Mouse (Mus musculus): ENCODE measurements around the gene Pou1f1. TPM values are rescaled to one million over a fixed set of nuclear protein-coding genes. Genes with fewer than 3 reads are reported as not detected.
A peak's percentile ranks its signal among the peaks of the same experiment; 100 is the strongest.

The Pou1f1 gene
- polyA plus RNA-seq, 1 experiment from 2014 or later = not detected

- Histone ChIP-seq H3K4me3 (ENCODE audit: low read depth, low read length) (no peak overlapping the region), H3K9me3 (ENCODE audit: low read length) (no peaks in the 10 kb centered on the region), H3K27ac (ENCODE audit: low read depth) (no peak overlapping the region), H3K9ac (replicated peaks) (no peak overlapping the region), H3K4me2 (ENCODE audit: low read depth, low read length) (no peak overlapping the region), H3K4me1 (ENCODE audit: insufficient read depth) (no peaks in the 10 kb centered on the region), H3K27me3 (ENCODE audit: insufficient read depth, low read length) (no peaks in the 10 kb centered on the region), H3K36me3 (replicated peaks; ENCODE audit: insufficient read depth, low read length) (peaks cover 23% of the 10 kb centered on the region)
- 39% methylated on average over 7 of the region's 7 CpGs for WGBS (ENCODE audit: insufficient replicate concordance)
- ATAC-seq (no peak), DNase-seq (no peak)
- no peak for TF ChIP-seq EP300 (IDR thresholded peaks at IDR 0.05; ENCODE audit: low read depth)
- TF ChIP-seq CTCF (IDR thresholded peaks at IDR 0.05; ENCODE audit: low read depth) = no peak
Observed at GRCm38 (mm10) chr16:65548960-65549359, 28.6 kb downstream of the Pou1f1 start.

GRCm38 (mm10) chr16:65550814-65551213, 30.5 kb downstream of the Pou1f1 start:
- ATAC-seq (no peak), DNase-seq (no peak)
- no peak overlapping the region for H3K9ac ChIP-seq (replicated peaks)
- WGBS (ENCODE audit: insufficient replicate concordance) = 87% methylated on average over 13 of the region's 13 CpGs
- H3K4me2 ChIP-seq (ENCODE audit: low read depth, low read length) = no peak overlapping the region
- peaks cover 13% of the 10 kb centered on the region for H3K36me3 ChIP-seq (replicated peaks; ENCODE audit: insufficient read depth, low read length)
- no peaks in the 10 kb centered on the region for H3K27me3 ChIP-seq (ENCODE audit: insufficient read depth, low read length)
- no peaks in the 10 kb centered on the region for H3K4me1 ChIP-seq (ENCODE audit: insufficient read depth)
- H3K27ac ChIP-seq (ENCODE audit: low read depth) = no peak overlapping the region
- TF ChIP-seq EP300 (IDR thresholded peaks at IDR 0.05; ENCODE audit: low read depth) = no peak
- TF ChIP-seq CTCF (IDR thresholded peaks at IDR 0.05; ENCODE audit: low read depth) = no peak
- no peak overlapping the region for H3K4me3 ChIP-seq (ENCODE audit: low read depth, low read length)
- no peaks in the 10 kb centered on the region for H3K9me3 ChIP-seq (ENCODE audit: low read length)

- Histone ChIP-seq H3K4me2 (ENCODE audit: low read depth, low read length) (no peak overlapping the region), H3K4me3 (ENCODE audit: low read depth, low read length) (no peak overlapping the region), H3K9ac (replicated peaks) (no peak overlapping the region), H3K27ac (ENCODE audit: low read depth) (no peak overlapping the region), H3K27me3 (ENCODE audit: insufficient read depth, low read length) (no peaks in the 10 kb centered on the region), H3K4me1 (ENCODE audit: insufficient read depth) (peaks cover under 1% of the 10 kb centered on the region; the same call in 1 of the 2 replicates), H3K9me3 (ENCODE audit: low read length) (no peaks in the 10 kb centered on the region), H3K36me3 (replicated peaks; ENCODE audit: insufficient read depth, low read length) (peaks cover 8% of the 10 kb centered on the region; the same call in 1 of the 2 replicates)
- 67% methylated on average over 5 of the region's 5 CpGs for WGBS (ENCODE audit: insufficient replicate concordance)
- ATAC-seq = no peak
- no peak for TF ChIP-seq EP300 (IDR thresholded peaks at IDR 0.05; ENCODE audit: low read depth)
- no peak for TF ChIP-seq CTCF (IDR thresholded peaks at IDR 0.05; ENCODE audit: low read depth)
- DNase-seq = no peak
Observed at GRCm38 (mm10) chr16:65554267-65554666, 34.0 kb downstream of the Pou1f1 start.

- Histone ChIP-seq H3K4me1 (ENCODE audit: insufficient read depth) (peaks cover 13% of the 10 kb centered on the region), H3K4me2 (ENCODE audit: low read depth, low read length) (no peak overlapping the region), H3K27me3 (ENCODE audit: insufficient read depth, low read length) (no peaks in the 10 kb centered on the region), H3K4me3 (ENCODE audit: low read depth, low read length) (no peak overlapping the region), H3K9ac (replicated peaks) (no peak overlapping the region), H3K9me3 (ENCODE audit: low read length) (no peaks in the 10 kb centered on the region), H3K27ac (ENCODE audit: low read depth) (no peak overlapping the region), H3K36me3 (replicated peaks; ENCODE audit: insufficient read depth, low read length) (no peaks in the 10 kb centered on the region)
- no peak for DNase-seq
- no peak for TF ChIP-seq EP300 (IDR thresholded peaks at IDR 0.05; ENCODE audit: low read depth)
- TF ChIP-seq CTCF (IDR thresholded peaks at IDR 0.05; ENCODE audit: low read depth) = no peak
- 71% methylated on average over 5 of the region's 5 CpGs for WGBS (ENCODE audit: insufficient replicate concordance)
- ATAC-seq = no peak
Observed at GRCm38 (mm10) chr16:65557369-65557768, 37.1 kb downstream of the Pou1f1 start.

- H3K9me3 ChIP-seq (ENCODE audit: low read length) = no peaks in the 10 kb centered on the region
- no peaks in the 10 kb centered on the region for H3K27me3 ChIP-seq (ENCODE audit: insufficient read depth, low read length)
- peak; percentile 24; the same call in 1 of the 2 replicates for ATAC-seq
- 46% methylated on average over 2 of the region's 2 CpGs for WGBS (ENCODE audit: insufficient replicate concordance)
- TF ChIP-seq EP300 (IDR thresholded peaks at IDR 0.05; ENCODE audit: low read depth) = no peak
- TF ChIP-seq CTCF (IDR thresholded peaks at IDR 0.05; ENCODE audit: low read depth) = no peak
- H3K27ac ChIP-seq (ENCODE audit: low read depth) = no peak overlapping the region
- H3K9ac ChIP-seq (replicated peaks) = no peak overlapping the region
- no peak overlapping the region for H3K4me3 ChIP-seq (ENCODE audit: low read depth, low read length)
- no peak overlapping the region for H3K4me2 ChIP-seq (ENCODE audit: low read depth, low read length)
- H3K4me1 ChIP-seq (ENCODE audit: insufficient read depth) = peaks cover 13% of the 10 kb centered on the region
- no peak for DNase-seq
- H3K36me3 ChIP-seq (replicated peaks; ENCODE audit: insufficient read depth, low read length) = no peaks in the 10 kb centered on the region
Observed at GRCm38 (mm10) chr16:65559591-65559990, 39.3 kb downstream of the Pou1f1 start.

GRCm38 (mm10) chr16:65560996-65561962, 41.0 kb downstream of the Pou1f1 start:
- Histone ChIP-seq H3K9me3 (ENCODE audit: low read length) (no peaks in the 10 kb centered on the region), H3K27ac (ENCODE audit: low read depth) (peak overlapping the region; percentile 75; the same call in 1 of the 2 replicates), H3K27me3 (ENCODE audit: insufficient read depth, low read length) (no peaks in the 10 kb centered on the region), H3K4me3 (ENCODE audit: low read depth, low read length) (peak overlapping the region; percentile 90), H3K4me1 (ENCODE audit: insufficient read depth) (peaks cover 13% of the 10 kb centered on the region), H3K36me3 (replicated peaks; ENCODE audit: insufficient read depth, low read length) (no peaks in the 10 kb centered on the region), H3K9ac (replicated peaks) (peak overlapping the region; percentile 93), H3K4me2 (ENCODE audit: low read depth, low read length) (peak overlapping the region; percentile 89)
- TF ChIP-seq EP300 (IDR thresholded peaks at IDR 0.05; ENCODE audit: low read depth) (no peak), CTCF (IDR thresholded peaks at IDR 0.05; ENCODE audit: low read depth) (no peak)
- 8% methylated on average over 8 of the region's 8 CpGs for WGBS (ENCODE audit: insufficient replicate concordance)
- no peak for DNase-seq
- no peak for ATAC-seq

All from liver, postnatal 0 days (tissue).